Mouse (Mus musculus): Measurements from ENCODE around the gene Sorcs3.

DNA sequence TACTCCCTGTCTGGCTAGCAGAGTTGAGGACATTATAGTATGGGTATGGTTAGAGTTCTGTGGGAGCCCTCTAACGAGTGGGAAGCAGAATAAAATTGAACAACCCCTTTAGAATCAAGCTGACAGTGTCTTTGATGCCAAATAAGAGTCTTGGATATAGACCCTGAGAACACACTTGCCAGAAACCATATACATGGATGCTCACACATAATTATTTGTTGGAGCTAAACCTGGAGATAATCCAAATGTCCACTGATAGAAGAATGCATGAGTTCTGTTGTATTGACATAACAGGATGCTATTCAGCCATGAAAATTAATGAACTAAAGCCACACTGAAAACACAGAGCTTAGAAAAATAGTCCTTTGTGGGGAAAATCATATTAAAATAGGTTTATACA is 369.9 kb downstream of the Sorcs3 start:
- TF ChIP-seq EP300 (IDR thresholded peaks at IDR 0.05; ENCODE audit: low read depth) (no peak), CTCF (IDR thresholded peaks at IDR 0.05; ENCODE audit: low read depth) (no peak)

Measured in heart, postnatal 0 days (tissue).